Mouse (Mus musculus) C2C12 (cell line): ENCODE results near the gene Arl4a. TPM values are rescaled to one million over a fixed set of nuclear protein-coding genes. Genes with fewer than 3 reads are reported as not detected.

Experiments used
- H3K27me3 ChIP-seq: one replicate; pipeline ENCODE4 v1.6.1; 2011; ENCODE audit not compliant: control insufficient read depth, insufficient read depth, insufficient read length
- H3K36me3 ChIP-seq: one replicate; pipeline ENCODE4 v1.6.1; 2011; ENCODE audit not compliant: control insufficient read depth, insufficient read depth
- H3K4me3 ChIP-seq: one replicate; pipeline ENCODE4 v1.5.1; 2011; ENCODE audit warnings: mild to moderate bottlenecking, control low read depth; ENCODE audit not compliant: poor library complexity, insufficient read depth, severe bottlenecking
- H3K79me2 ChIP-seq: one replicate; pipeline ENCODE4 v1.6.1; 2011; ENCODE audit not compliant: control insufficient read depth, insufficient read depth
- H3K79me3 ChIP-seq: one replicate; pipeline ENCODE4 v1.6.1; 2011; ENCODE audit warnings: low read depth, control low read depth
- H3ac ChIP-seq: one replicate; pipeline ENCODE3; 2011; ENCODE audit warnings: low read depth; ENCODE audit not compliant: control insufficient read depth, insufficient read length
- CEBPB ChIP-seq: IDR thresholded peaks from one replicate; pipeline ENCODE4 v1.6.1; 2011; ENCODE audit warnings: low read depth, mild to moderate bottlenecking, control low read depth, moderate library complexity
- CTCF ChIP-seq: IDR thresholded peaks from one replicate; pipeline ENCODE4 v1.5.1; 2011; ENCODE audit not compliant: control insufficient read depth, insufficient read depth, insufficient read length
- FOSL1 ChIP-seq: IDR thresholded peaks from one replicate; pipeline ENCODE4 v1.8.0; 2011; ENCODE audit warnings: mild to moderate bottlenecking, low read length; ENCODE audit not compliant: poor library complexity, insufficient read depth, severe bottlenecking
- MAX ChIP-seq: IDR thresholded peaks from one replicate; pipeline ENCODE4 v1.6.1; 2011; ENCODE audit warnings: mild to moderate bottlenecking, control low read depth
- MYOD1 ChIP-seq: IDR thresholded peaks from one replicate; pipeline ENCODE4 v1.6.1; 2011; ENCODE audit warnings: low read depth; ENCODE audit not compliant: control insufficient read depth, insufficient read length
- MYOG ChIP-seq: IDR thresholded peaks from one replicate; pipeline ENCODE4 v1.6.1; 2011; ENCODE audit not compliant: control insufficient read depth, insufficient read length; ENCODE audit errors: extremely low read depth
- USF1 ChIP-seq: IDR thresholded peaks from one replicate; pipeline ENCODE4 v1.6.1; 2011; ENCODE audit warnings: low read depth, mild to moderate bottlenecking, control low read depth, moderate library complexity
- polyA plus RNA-seq: library from polyadenylated mRNA; unstranded; fragments of >200 nt; fragmentation: generic; extraction: Trizol; gene quantifications from one replicate; pipeline ENCODE4 v1.2.1, GENCODE M21; 2012; ENCODE audit warnings: missing spikeins

The Arl4a gene
- polyA plus RNA-seq, 1 experiment, result 11.7 TPM

GRCm38 (mm10) chr12:39977996-39978590 is 59.7 kb downstream of the Arl4a start:
- no peak overlapping the region for H3K4me3 ChIP-seq
- TF ChIP-seq CTCF (no peak), FOSL1 (no peak), USF1 (no peak), MYOG (no peak), CEBPB (no peak), MAX (no peak), MYOD1 (no peak)
- no peaks in the 10 kb centered on the region for H3K79me2 ChIP-seq
- no peaks in the 10 kb centered on the region for H3K27me3 ChIP-seq
- no peak overlapping the region for H3ac ChIP-seq
- H3K79me3 ChIP-seq, result no peaks in the 10 kb centered on the region
- no peaks in the 10 kb centered on the region for H3K36me3 ChIP-seq

- TF ChIP-seq FOSL1 (no peak), MYOD1 (no peak), USF1 (no peak)
- Histone ChIP-seq H3K27me3 (no peaks in the 10 kb centered on the region), H3K36me3 (no peaks in the 10 kb centered on the region), H3K4me3 (no peak overlapping the region), H3ac (no peak overlapping the region), H3K79me3 (no peaks in the 10 kb centered on the region), H3K79me2 (no peaks in the 10 kb centered on the region)
These were observed 61.4 kb downstream of the Arl4a start for GRCm38 (mm10) chr12:39976426-39976825.

DNA sequence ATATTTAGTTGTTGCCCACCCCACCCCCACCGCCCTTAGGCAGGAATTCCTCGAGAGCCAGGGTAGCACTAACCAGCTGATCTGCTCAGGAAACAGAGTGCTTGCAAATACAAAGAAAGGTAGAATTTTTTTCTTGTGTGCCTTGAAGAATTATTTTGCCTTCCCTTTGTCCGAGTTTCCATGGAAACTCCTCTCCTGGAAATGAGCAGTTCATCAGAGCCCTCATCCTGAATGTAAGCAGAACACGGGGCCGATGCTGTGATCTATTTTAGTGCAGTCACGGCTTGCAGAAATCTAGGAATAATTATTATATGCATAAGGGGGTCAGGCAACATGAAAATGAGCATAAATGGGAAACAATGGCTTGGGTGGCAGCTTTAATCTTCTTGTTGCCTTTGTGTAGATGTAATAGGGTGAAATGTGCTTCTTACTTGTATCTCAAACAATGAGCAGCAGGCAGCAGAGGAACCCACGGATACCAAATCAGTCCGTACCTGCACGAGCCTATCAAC is 61.9 kb downstream of the Arl4a start:
- no peak for TF ChIP-seq MAX
- TF ChIP-seq MYOD1, result no peak
- no peak for TF ChIP-seq MYOG
- TF ChIP-seq CTCF, result no peak
- no peak for TF ChIP-seq CEBPB
- no peak for TF ChIP-seq USF1
- TF ChIP-seq FOSL1, result no peak
- Histone ChIP-seq H3K79me2 (no peaks in the 10 kb centered on the region), H3ac (no peak overlapping the region), H3K36me3 (no peaks in the 10 kb centered on the region), H3K27me3 (no peaks in the 10 kb centered on the region), H3K4me3 (no peak overlapping the region), H3K79me3 (no peaks in the 10 kb centered on the region)

DNA sequence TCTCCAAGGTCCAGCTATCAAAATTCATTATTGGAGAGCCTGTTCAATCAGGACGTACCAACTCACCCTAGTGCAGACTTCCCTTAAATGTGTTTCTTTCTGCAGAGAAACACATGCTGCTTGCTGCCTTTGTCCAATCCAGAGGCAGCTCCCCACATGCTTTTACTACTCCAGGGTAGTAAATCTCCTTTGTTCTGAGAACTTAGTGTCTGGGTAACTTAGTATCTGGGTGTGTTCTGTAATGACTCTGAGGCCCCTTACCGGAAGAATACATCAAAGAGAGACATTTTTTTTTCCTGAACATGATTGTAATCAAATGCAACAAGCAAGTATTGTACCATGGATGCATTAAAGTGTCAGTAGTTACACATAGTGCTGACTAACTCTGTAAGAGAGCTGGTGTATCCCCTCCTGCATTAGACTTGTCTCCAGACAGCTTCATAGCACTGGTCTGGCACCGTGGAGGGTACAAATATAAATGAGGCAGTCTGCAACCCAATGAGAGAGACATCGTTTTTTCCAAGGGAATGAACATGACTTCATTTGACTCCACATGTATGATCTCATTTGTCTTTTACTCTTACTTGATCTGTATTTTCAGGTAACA is 62.7 kb downstream of the Arl4a start:
- no peak for TF ChIP-seq MYOD1
- TF ChIP-seq USF1, result no peak
- TF ChIP-seq FOSL1, result no peak
- TF ChIP-seq MAX, result no peak
- no peak for TF ChIP-seq MYOG
- no peak for TF ChIP-seq CEBPB
- TF ChIP-seq CTCF, result no peak
- Histone ChIP-seq H3K4me3 (no peak overlapping the region), H3K79me2 (no peaks in the 10 kb centered on the region), H3ac (no peak overlapping the region), H3K36me3 (no peaks in the 10 kb centered on the region), H3K27me3 (no peaks in the 10 kb centered on the region), H3K79me3 (no peaks in the 10 kb centered on the region)

- TF ChIP-seq MAX (no peak), CTCF (no peak), USF1 (no peak), MYOG (no peak), MYOD1 (no peak), FOSL1 (no peak), CEBPB (no peak)
- H3K4me3 ChIP-seq, result no peak overlapping the region
- no peaks in the 10 kb centered on the region for H3K79me3 ChIP-seq
- H3K79me2 ChIP-seq, result no peaks in the 10 kb centered on the region
- no peak overlapping the region for H3ac ChIP-seq
- H3K27me3 ChIP-seq, result no peaks in the 10 kb centered on the region
- H3K36me3 ChIP-seq, result no peaks in the 10 kb centered on the region
These were observed 63.6 kb downstream of the Arl4a start for GRCm38 (mm10) chr12:39974273-39974672.

DNA sequence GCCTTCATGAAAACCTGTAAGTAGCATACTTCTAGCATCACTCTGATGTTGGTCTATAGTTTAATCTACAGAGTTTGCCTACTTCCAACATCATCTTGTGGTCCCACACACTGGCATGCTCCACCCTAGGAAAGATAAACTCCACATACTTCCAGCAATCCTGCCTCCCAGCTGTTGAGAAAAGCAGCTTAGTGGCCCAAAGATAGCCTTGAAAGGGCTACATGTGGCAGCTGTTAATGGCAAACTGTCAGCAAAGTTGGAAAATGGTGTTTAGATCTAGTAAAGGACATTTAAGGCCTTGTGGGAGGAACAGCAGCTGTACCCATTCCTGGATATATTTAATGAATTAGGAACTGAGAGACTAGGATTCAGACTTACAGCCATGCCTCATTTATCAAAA is 68.3 kb downstream of the Arl4a start:
- no peak for TF ChIP-seq USF1
- no peak for TF ChIP-seq MAX
- TF ChIP-seq FOSL1, result no peak
- no peak for TF ChIP-seq MYOD1
- no peak for TF ChIP-seq CEBPB
- Histone ChIP-seq H3K79me2 (no peaks in the 10 kb centered on the region), H3K79me3 (no peaks in the 10 kb centered on the region), H3K27me3 (no peaks in the 10 kb centered on the region), H3ac (no peak overlapping the region), H3K36me3 (no peaks in the 10 kb centered on the region), H3K4me3 (no peak overlapping the region)
